In genomic region chr4:95752538-95753188, GRCm38 (mm10) we compare ENCODE assay signal across 24 mouse cellular contexts.
DNase-seq lines count a peak whose midpoint lies in the region; ATAC-seq and TF ChIP-seq lines count a peak whose summit lies in the region.
"Had no signal": no experiment of that assay in that cellular context is flagged by ENCODE, and none has a peak within 500 bp of the region (broad histone marks: within the 10 kb centered on the region; RNA-seq: fewer than 3 reads in every experiment).

No protein-coding gene starts in this region.

- H3K4me2 ChIP-seq in midbrain, embryonic 11.5 days: no peak overlapping the region
- H3K4me2 ChIP-seq in midbrain, postnatal 0 days (ENCODE audit: low read depth, low read length, poor library complexity, severe bottlenecking): no peak overlapping the region
- H3K4me2 ChIP-seq in forebrain, embryonic 12.5 days: no peak overlapping the region
- no peak overlapping the region for H3K4me2 ChIP-seq in forebrain, embryonic 15.5 days (replicated peaks)
- no peak overlapping the region for H3K4me2 ChIP-seq in hindbrain, embryonic 13.5 days
- H3K4me2 ChIP-seq: limb, embryonic 12.5 days; liver, embryonic 11.5 days; lung, embryonic 15.5 days; stomach, embryonic 15.5 days had no signal

- DNase-seq in midbrain, embryonic 11.5 days (ENCODE audit: low spot score, missing footprints): peak; percentile 68
- DNase-seq in midbrain, postnatal 0 days (ENCODE audit: low spot score): no peak
- DNase-seq in liver: no peak
- DNase-seq: adrenal gland, adult 2 months; adrenal gland, postnatal 36 days; B cell, adult 2 months; cerebellum, adult 8-10 months; cerebellum, postnatal 25 days; gastrocnemius, postnatal 10 days; heart, postnatal 14 days; kidney, adult 8-10 months; lung, postnatal 36 days; right cerebral cortex, postnatal 14 days had no signal

- WGBS in midbrain, embryonic 11.5 days: 74% methylated on average over 6 of the region's 6 CpGs
- WGBS in midbrain, postnatal 0 days: 61% methylated on average over 6 of the region's 6 CpGs
- WGBS in forebrain, embryonic 12.5 days: 37% methylated on average over 6 of the region's 6 CpGs
- 32% methylated on average over 6 of the region's 6 CpGs for WGBS in forebrain, embryonic 15.5 days
- WGBS in hindbrain, embryonic 13.5 days: 62% methylated on average over 6 of the region's 6 CpGs

- no peak for ATAC-seq in midbrain, embryonic 11.5 days (ENCODE audit: low FRiP score)
- ATAC-seq in midbrain, postnatal 0 days (ENCODE audit: low FRiP score): no peak
- ATAC-seq in forebrain, embryonic 12.5 days (ENCODE audit: low FRiP score): peak; percentile 66; the same call in 1 of the 2 replicates
- ATAC-seq in forebrain, embryonic 15.5 days (replicated peaks): peak; percentile 65
- no peak for ATAC-seq in hindbrain, embryonic 13.5 days (ENCODE audit: low FRiP score)
- ATAC-seq: activated CD4-positive, CD25-positive, alpha-beta regulatory T cell, adult 4 months; hindbrain, embryonic 16.5 days had no signal

- H3K9me3 ChIP-seq in midbrain, embryonic 11.5 days (ENCODE audit: control insufficient read depth, low read length): no peaks in the 10 kb centered on the region
- H3K9me3 ChIP-seq in midbrain, postnatal 0 days (ENCODE audit: low read length): no peaks in the 10 kb centered on the region
- no peaks in the 10 kb centered on the region for H3K9me3 ChIP-seq in forebrain, embryonic 12.5 days
- no peaks in the 10 kb centered on the region for H3K9me3 ChIP-seq in forebrain, embryonic 15.5 days
- H3K9me3 ChIP-seq in hindbrain, embryonic 13.5 days: no peaks in the 10 kb centered on the region
- H3K9me3 ChIP-seq: hindbrain, embryonic 10.5 days; limb, embryonic 12.5 days; lung, embryonic 15.5 days; stomach, embryonic 15.5 days had no signal

- H3K36me3 ChIP-seq in midbrain, embryonic 11.5 days (ENCODE audit: control insufficient read depth, insufficient read depth, low read length): no peaks in the 10 kb centered on the region
- no peaks in the 10 kb centered on the region for H3K36me3 ChIP-seq in midbrain, postnatal 0 days (ENCODE audit: insufficient read depth, low read length)
- H3K36me3 ChIP-seq in forebrain, embryonic 12.5 days (replicated peaks): no peaks in the 10 kb centered on the region
- H3K36me3 ChIP-seq in forebrain, embryonic 15.5 days: no peaks in the 10 kb centered on the region
- H3K36me3 ChIP-seq in hindbrain, embryonic 13.5 days: no peaks in the 10 kb centered on the region
- H3K36me3 ChIP-seq: hindbrain, embryonic 10.5 days; limb, embryonic 12.5 days; lung, embryonic 15.5 days; stomach, embryonic 15.5 days had no signal

- TF ChIP-seq CTCF in midbrain, postnatal 0 days (IDR thresholded peaks at IDR 0.05): no peak

- no peak overlapping the region for H3K4me3 ChIP-seq in midbrain, embryonic 11.5 days (ENCODE audit: low read depth, low read length)
- no peak overlapping the region for H3K4me3 ChIP-seq in midbrain, postnatal 0 days (ENCODE audit: low read depth, low read length)
- H3K4me3 ChIP-seq in forebrain, embryonic 12.5 days (replicated peaks): no peak overlapping the region
- H3K4me3 ChIP-seq in forebrain, embryonic 15.5 days: no peak overlapping the region
- no peak overlapping the region for H3K4me3 ChIP-seq in hindbrain, embryonic 13.5 days
- H3K4me3 ChIP-seq: hindbrain, embryonic 10.5 days; limb, embryonic 12.5 days; lung, embryonic 15.5 days; stomach, embryonic 15.5 days had no signal

- H3K27me3 ChIP-seq in midbrain, embryonic 11.5 days (ENCODE audit: control insufficient read depth, insufficient read depth, low read length): no peaks in the 10 kb centered on the region
- no peaks in the 10 kb centered on the region for H3K27me3 ChIP-seq in midbrain, postnatal 0 days (ENCODE audit: insufficient read depth, low read length)
- H3K27me3 ChIP-seq in forebrain, embryonic 12.5 days: no peaks in the 10 kb centered on the region
- no peaks in the 10 kb centered on the region for H3K27me3 ChIP-seq in forebrain, embryonic 15.5 days
- H3K27me3 ChIP-seq in hindbrain, embryonic 13.5 days: no peaks in the 10 kb centered on the region
- H3K27me3 ChIP-seq: limb, embryonic 12.5 days; lung, embryonic 15.5 days; stomach, embryonic 15.5 days had no signal

- no peaks in the 10 kb centered on the region for H3K4me1 ChIP-seq in midbrain, embryonic 11.5 days (ENCODE audit: control insufficient read depth, insufficient read depth, low read length)
- H3K4me1 ChIP-seq in midbrain, postnatal 0 days (ENCODE audit: insufficient read depth, low read length): no peaks in the 10 kb centered on the region
- peaks cover 10% of the 10 kb centered on the region for H3K4me1 ChIP-seq in forebrain, embryonic 12.5 days
- peaks cover 7% of the 10 kb centered on the region; the same call in 1 of the 2 replicates for H3K4me1 ChIP-seq in forebrain, embryonic 15.5 days
- no peaks in the 10 kb centered on the region for H3K4me1 ChIP-seq in hindbrain, embryonic 13.5 days (replicated peaks)
- H3K4me1 ChIP-seq: lung, embryonic 15.5 days; stomach, embryonic 15.5 days had no signal

- H3K27ac ChIP-seq in midbrain, embryonic 11.5 days (ENCODE audit: low read depth, low read length): no peak overlapping the region
- no peak overlapping the region for H3K27ac ChIP-seq in midbrain, postnatal 0 days (ENCODE audit: low read depth, low read length)
- H3K27ac ChIP-seq in forebrain, embryonic 12.5 days: no peak overlapping the region
- no peak overlapping the region for H3K27ac ChIP-seq in forebrain, embryonic 15.5 days (replicated peaks)
- no peak overlapping the region for H3K27ac ChIP-seq in hindbrain, embryonic 13.5 days
- H3K27ac ChIP-seq: hindbrain, embryonic 10.5 days; kidney, postnatal 0 days; limb, embryonic 12.5 days; lung, embryonic 15.5 days; stomach, embryonic 15.5 days had no signal

- no peak overlapping the region for H3K9ac ChIP-seq in midbrain, embryonic 11.5 days (ENCODE audit: low read length)
- H3K9ac ChIP-seq in midbrain, postnatal 0 days (replicated peaks; ENCODE audit: low read length, poor library complexity, severe bottlenecking): no peak overlapping the region
- no peak overlapping the region for H3K9ac ChIP-seq in forebrain, embryonic 12.5 days
- no peak overlapping the region for H3K9ac ChIP-seq in forebrain, embryonic 15.5 days (replicated peaks)
- H3K9ac ChIP-seq in hindbrain, embryonic 13.5 days: no peak overlapping the region
- H3K9ac ChIP-seq: limb, embryonic 12.5 days; lung, embryonic 15.5 days; stomach, embryonic 15.5 days had no signal

Comparison
In these comparisons a context has a peak if more than half of its experiments do, and no peak if none do; other contexts are left out.
1. ATAC-seq: peak in forebrain, embryonic 12.5 days (single experiment) and forebrain, embryonic 15.5 days (single experiment); none in midbrain, embryonic 11.5 days (single experiment), midbrain, postnatal 0 days (single experiment) and hindbrain, embryonic 13.5 days (single experiment).